Mouse (Mus musculus): ENCODE measurements around the gene Gprasp2.
"Not testable (repeated sequence)": the region's sequence is repeated elsewhere in the genome, so short reads cannot be mapped to it uniquely, and the experiment has no call there.

GRCm38 (mm10) chrX:135839397-135840391 lies 860 bp downstream of the Gprasp2 start:
- not testable (repeated sequence) for TF ChIP-seq CTCF, POLR2A (IDR thresholded peaks at IDR 0.05; ENCODE audit: insufficient read depth, low read depth, low read length)

Data from olfactory bulb, adult 2 months (tissue).